Mouse (Mus musculus) limb, embryonic 15.5 days (tissue): ENCODE data around the gene Olfr1333. TPM values are rescaled to one million over a fixed set of nuclear protein-coding genes. Genes with fewer than 3 reads are reported as not detected.
"Not testable (repeated sequence)": the region's sequence is repeated elsewhere in the genome, so short reads cannot be mapped to it uniquely, and the experiment has no call there.

ENCODE experiments used
- ATAC-seq: fragments of 200-750 bp; cut with Nextera tagmentation; 2 replicates; pipeline ENCODE4 v1.8.0; 2017; ENCODE audit warnings: low read depth, moderate TSS enrichment; ENCODE audit not compliant: insufficient number of reproducible peaks, low FRiP score, low TSS enrichment
- H3K27ac ChIP-seq: fragments of 300-500 bp; sonication (generic); 2 replicates; pipeline ENCODE4 v1.5.1; 2015; ENCODE audit warnings: moderate library complexity, mild to moderate bottlenecking, inconsistent platforms
- H3K27me3 ChIP-seq: fragments of 300-500 bp; sonication (generic); 2 replicates; pipeline ENCODE4 v1.6.1; 2015; ENCODE audit warnings: inconsistent platforms
- H3K36me3 ChIP-seq: fragments of 300-500 bp; sonication (generic); 2 replicates; pipeline ENCODE4 v1.6.1; 2015; ENCODE audit warnings: inconsistent platforms
- H3K4me1 ChIP-seq: fragments of 300-500 bp; sonication (generic); 2 replicates; pipeline ENCODE4 v1.6.1; 2015; ENCODE audit warnings: inconsistent platforms
- H3K4me2 ChIP-seq: fragments of 300-500 bp; sonication (generic); 2 replicates; pipeline ENCODE4 v1.6.1; 2015; ENCODE audit warnings: mild to moderate bottlenecking, inconsistent platforms
- H3K4me3 ChIP-seq: fragments of 300-500 bp; sonication (generic); 2 replicates; pipeline ENCODE4 v1.5.1; 2015; ENCODE audit warnings: mild to moderate bottlenecking, inconsistent platforms
- H3K9ac ChIP-seq: fragments of 300-500 bp; sonication (generic); 2 replicates; pipeline ENCODE4 v1.6.1; 2015; ENCODE audit warnings: inconsistent platforms
- H3K9me3 ChIP-seq: fragments of 300-500 bp; sonication (generic); 2 replicates; pipeline ENCODE4 v1.6.1; 2016; ENCODE audit warnings: inconsistent platforms
- WGBS: fragments of 180-500 bp; shearing (Covaris S2); methylation state at CpG from one replicate; pipeline ENCODE4 v1.1.7; 2015; 5-methylcytosine and 5-hydroxymethylcytosine counted together
- polyA plus RNA-seq: library from polyadenylated mRNA; unstranded; fragments of >200 nt; fragmentation: Nextera tagmentation; extraction: Ambion mirVana; gene quantifications from 2 replicates; pipeline ENCODE4 v1.2.1, GENCODE M21; 2015

Gene Olfr1333
- polyA plus RNA-seq: not detected in 2 replicates

DNA sequence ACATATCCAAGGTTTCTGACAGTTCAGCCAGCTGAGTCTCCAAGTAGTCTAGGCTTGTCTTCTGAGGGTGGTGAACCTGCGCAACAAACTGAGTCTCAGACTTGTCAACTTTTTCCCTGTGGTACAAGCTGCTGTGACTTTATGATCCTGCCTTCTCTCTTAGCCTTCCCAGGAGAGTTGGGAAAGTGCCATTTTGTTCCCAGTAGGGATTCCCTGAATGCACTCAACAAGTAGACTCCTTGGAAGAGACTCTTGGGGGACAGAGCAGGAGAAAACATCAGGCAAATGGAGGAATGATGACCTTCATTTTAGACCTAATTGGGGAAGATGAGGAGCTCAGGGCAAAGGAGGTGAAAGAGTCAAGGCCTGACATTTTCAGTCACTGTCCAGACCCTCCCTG is at the start of gene Olfr1333:
TSS of gene Olfr1333 (minus strand) at position 101 of the 400 bp plus-strand sequence.
- no peak within 1 kb of the TSS for H3K27ac ChIP-seq
- H3K4me1 ChIP-seq: no peaks in the 10 kb centered on the region
- no peak within 1 kb of the TSS for H3K4me3 ChIP-seq
- H3K27me3 ChIP-seq: no peaks in the 10 kb centered on the region
- ATAC-seq: no peak
- WGBS: 96% methylated on average over 1 of the region's 1 CpGs
- H3K4me2 ChIP-seq: no peak within 1 kb of the TSS
- no peak within 1 kb of the TSS for H3K9ac ChIP-seq
- H3K36me3 ChIP-seq: no peaks in the 10 kb centered on the region
- H3K9me3 ChIP-seq: no peaks in the 10 kb centered on the region

GRCm38 (mm10) chr4:118867566-118867965 is 31.5 kb upstream of the Olfr1333 start:
- Histone ChIP-seq H3K27ac (no peak overlapping the region), H3K9ac (no peak overlapping the region), H3K36me3 (no peaks in the 10 kb centered on the region), H3K4me1 (no peaks in the 10 kb centered on the region), H3K4me2 (no peak overlapping the region), H3K4me3 (no peak overlapping the region), H3K9me3 (no peaks in the 10 kb centered on the region), H3K27me3 (no peaks in the 10 kb centered on the region)
- no peak for ATAC-seq

GRCm38 (mm10) chr4:118864349-118864748 is 28.3 kb upstream of the Olfr1333 start, which contains the start of gene Olfr1331:
Gene Olfr1331, plus strand, starts transcription at chr4:118864649.
- Histone ChIP-seq H3K27ac (no peak within 1 kb of the TSS), H3K4me2 (no peak within 1 kb of the TSS), H3K9me3 (no peaks in the 10 kb centered on the region), H3K27me3 (no peaks in the 10 kb centered on the region), H3K4me3 (no peak within 1 kb of the TSS), H3K36me3 (no peaks in the 10 kb centered on the region), H3K4me1 (no peaks in the 10 kb centered on the region), H3K9ac (no peak within 1 kb of the TSS)
- 84% methylated on average over 1 of the region's 1 CpGs for WGBS
- no peak for ATAC-seq

GRCm38 (mm10) chr4:118862704-118863103 is 26.6 kb upstream of the Olfr1333 start:
- H3K4me3 ChIP-seq: no peak overlapping the region
- H3K4me2 ChIP-seq: no peak overlapping the region
- no peak for ATAC-seq
- H3K27me3 ChIP-seq: no peaks in the 10 kb centered on the region
- no peak overlapping the region for H3K9ac ChIP-seq
- no peaks in the 10 kb centered on the region for H3K4me1 ChIP-seq
- no peaks in the 10 kb centered on the region for H3K36me3 ChIP-seq
- WGBS: 59% methylated on average over 4 of the region's 4 CpGs
- no peaks in the 10 kb centered on the region for H3K9me3 ChIP-seq
- no peak overlapping the region for H3K27ac ChIP-seq

- Histone ChIP-seq H3K9ac (no peak overlapping the region), H3K9me3 (no peaks in the 10 kb centered on the region), H3K27me3 (no peaks in the 10 kb centered on the region), H3K4me1 (no peaks in the 10 kb centered on the region), H3K27ac (no peak overlapping the region), H3K4me2 (no peak overlapping the region), H3K4me3 (no peak overlapping the region), H3K36me3 (no peaks in the 10 kb centered on the region)
- ATAC-seq: no peak
- WGBS: 62% methylated on average over 1 of the region's 1 CpGs
Observed at GRCm38 (mm10) chr4:118861791-118862190, 25.7 kb upstream of the Olfr1333 start.

DNA sequence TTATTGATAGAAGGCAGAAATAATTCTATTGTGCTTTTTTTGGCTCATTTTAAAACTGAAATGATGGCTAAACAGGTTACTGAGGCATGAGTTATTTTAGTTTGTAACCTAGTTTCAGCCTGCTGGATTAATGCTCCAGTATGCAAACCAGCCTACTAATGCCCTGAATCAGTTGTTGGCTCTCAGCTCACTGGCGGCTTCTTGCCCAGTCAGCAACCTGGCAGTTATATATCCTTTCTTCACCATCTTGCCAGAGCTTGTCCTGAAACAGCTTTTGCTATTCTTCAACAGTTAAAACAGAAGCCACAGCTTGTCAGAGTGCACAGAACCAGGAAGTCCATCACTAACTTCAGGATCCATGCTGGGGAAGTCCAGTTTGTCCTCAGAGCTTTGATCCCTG is 17.2 kb downstream of the Olfr1333 start:
- no peak overlapping the region for H3K4me3 ChIP-seq
- no peaks in the 10 kb centered on the region for H3K36me3 ChIP-seq
- no peak overlapping the region for H3K4me2 ChIP-seq
- WGBS: 81% methylated on average over 1 of the region's 1 CpGs
- H3K4me1 ChIP-seq: no peaks in the 10 kb centered on the region
- ATAC-seq: no peak
- no peak overlapping the region for H3K9ac ChIP-seq
- H3K9me3 ChIP-seq: no peaks in the 10 kb centered on the region
- no peaks in the 10 kb centered on the region for H3K27me3 ChIP-seq
- no peak overlapping the region for H3K27ac ChIP-seq

DNA sequence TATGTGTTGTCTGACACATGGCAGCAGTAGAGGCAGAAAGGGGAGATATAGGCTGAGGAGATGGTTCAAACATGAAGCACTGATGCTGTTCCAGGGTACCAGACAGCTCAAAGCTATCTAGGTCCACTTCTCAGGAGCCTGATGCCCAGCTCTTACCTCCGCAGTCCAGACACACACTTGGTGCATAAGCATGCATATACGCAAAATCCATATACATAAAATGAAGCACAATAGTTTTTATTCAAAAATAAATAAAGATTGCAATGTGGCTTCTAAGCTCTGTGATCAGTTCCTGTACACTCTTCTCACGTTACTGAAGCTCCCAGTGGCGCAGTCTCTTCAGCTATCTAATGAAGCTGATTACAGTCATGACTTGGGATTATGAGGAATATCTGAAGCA is 26.2 kb downstream of the Olfr1333 start, which contains the start of gene Olfr1335:
TSS of gene Olfr1335 (minus strand) at position 101 of the 400 bp plus-strand sequence.
- H3K9ac ChIP-seq: no peak within 1 kb of the TSS
- H3K4me2 ChIP-seq: no peak within 1 kb of the TSS
- WGBS: 93% methylated on average over 4 of the region's 4 CpGs
- H3K9me3 ChIP-seq: no peaks in the 10 kb centered on the region
- H3K36me3 ChIP-seq: no peaks in the 10 kb centered on the region
- H3K27ac ChIP-seq: no peak within 1 kb of the TSS
- no peaks in the 10 kb centered on the region for H3K4me1 ChIP-seq
- no peak within 1 kb of the TSS for H3K4me3 ChIP-seq
- no peaks in the 10 kb centered on the region for H3K27me3 ChIP-seq
- ATAC-seq: no peak

GRCm38 (mm10) chr4:118792796-118793195 is 43.3 kb downstream of the Olfr1333 start:
- not testable (repeated sequence) for H3K36me3 ChIP-seq, H3K4me3 ChIP-seq, H3K9ac ChIP-seq, H3K4me2 ChIP-seq, H3K27me3 ChIP-seq, H3K4me1 ChIP-seq, H3K9me3 ChIP-seq, H3K27ac ChIP-seq, ATAC-seq

DNA sequence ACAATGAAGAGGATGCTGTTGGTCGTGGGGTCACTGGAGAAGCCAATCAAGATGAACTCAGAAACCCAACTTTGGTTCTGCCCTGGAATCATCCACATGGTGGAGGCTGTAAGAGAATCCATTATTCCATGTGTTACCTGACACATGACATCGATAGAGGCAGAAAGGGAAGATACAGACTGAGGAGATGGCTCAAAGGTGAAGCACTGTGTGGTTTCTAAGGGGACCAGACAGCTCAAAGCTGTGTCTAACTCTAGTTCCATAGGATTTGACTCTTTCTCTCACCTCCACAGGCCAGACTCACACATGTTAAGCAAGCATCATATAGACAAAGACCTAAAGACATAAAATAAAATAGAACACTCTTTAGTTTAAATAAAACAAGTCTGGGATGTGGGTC is 53.6 kb downstream of the Olfr1333 start, which contains the start of gene Olfr1337:
TSS of gene Olfr1337 (minus strand) at position 101 of the 400 bp plus-strand sequence.
- Histone ChIP-seq H3K9me3 (no peaks in the 10 kb centered on the region), H3K36me3 (no peaks in the 10 kb centered on the region), H3K9ac (no peak within 1 kb of the TSS), H3K27ac (no peak within 1 kb of the TSS), H3K4me1 (no peaks in the 10 kb centered on the region), H3K4me3 (no peak within 1 kb of the TSS), H3K27me3 (no peaks in the 10 kb centered on the region), H3K4me2 (no peak within 1 kb of the TSS)
- 79% methylated on average over 2 of the region's 2 CpGs for WGBS
- ATAC-seq: no peak

Other genes with a start within 250 kb of the Olfr1333 start
- gene Cfap57, start 215.5 kb downstream of the Olfr1333 start, polyA plus RNA-seq: 1.7 and 2.6 TPM in 2 replicates
- gene Ebna1bp2, start 215.5 kb downstream of the Olfr1333 start, polyA plus RNA-seq: 129 and 136 TPM in 2 replicates
- gene Olfr62, start 177.3 kb downstream of the Olfr1333 start, polyA plus RNA-seq: not detected in 2 replicates
- not detected in 2 replicates for gene Olfr1342, start 143.5 kb downstream of the Olfr1333 start, polyA plus RNA-seq
- not detected in 2 replicates for gene Olfr1341, start 132.8 kb downstream of the Olfr1333 start, polyA plus RNA-seq
- gene Olfr1340, start 116.1 kb downstream of the Olfr1333 start, polyA plus RNA-seq: not detected in 2 replicates
- not detected in 2 replicates for gene Olfr1339, start 104.1 kb downstream of the Olfr1333 start, polyA plus RNA-seq
- not detected in 2 replicates for gene Olfr1338, start 77.5 kb downstream of the Olfr1333 start, polyA plus RNA-seq
- not detected in 2 replicates for gene Olfr1337, start 53.7 kb downstream of the Olfr1333 start, polyA plus RNA-seq
- not detected in 2 replicates for gene Olfr1335, start 26.3 kb downstream of the Olfr1333 start, polyA plus RNA-seq
- gene Olfr1331, start 28.4 kb upstream of the Olfr1333 start, polyA plus RNA-seq: not detected in 2 replicates
- gene Olfr1330, start 52.3 kb upstream of the Olfr1333 start, polyA plus RNA-seq: not detected in 2 replicates
- not detected in 2 replicates for gene Olfr1329, start 81.2 kb upstream of the Olfr1333 start, polyA plus RNA-seq
- not detected in 2 replicates for gene Olfr1328, start 102.3 kb upstream of the Olfr1333 start, polyA plus RNA-seq
- gene Lao1, start 125.3 kb upstream of the Olfr1333 start, polyA plus RNA-seq: not detected in 2 replicates